Mouse (Mus musculus) 3134 (cell line): ENCODE data around the gene Fance.
"Not testable (repeated sequence)": the region's sequence is repeated elsewhere in the genome, so short reads cannot be mapped to it uniquely, and the experiment has no call there.

ENCODE experiments used
- DNase-seq: peaks from one replicate; pipeline ENCODE4 v3.0.0-alpha.2; 2011; ENCODE audit warnings: low spot score; ENCODE audit not compliant: insufficient read length; ENCODE audit errors: extremely low read depth

The Fance gene

GRCm38 (mm10) chr17:28345271-28345721 is 32.0 kb downstream of the Fance start:
- DNase-seq: no peak

- no peak for DNase-seq
Observed at GRCm38 (mm10) chr17:28345882-28346281, 32.6 kb downstream of the Fance start.

GRCm38 (mm10) chr17:28347327-28347726 is 34.0 kb downstream of the Fance start:
- no peak for DNase-seq

GRCm38 (mm10) chr17:28348211-28348610 is 34.9 kb downstream of the Fance start:
- DNase-seq: no peak

- peak; percentile 49 for DNase-seq
Observed at GRCm38 (mm10) chr17:28349264-28349880, 36.1 kb downstream of the Fance start.

- peak; percentile 75 for DNase-seq
Observed at GRCm38 (mm10) chr17:28349901-28350465, 36.7 kb downstream of the Fance start.

GRCm38 (mm10) chr17:28350466-28351352 is 37.4 kb downstream of the Fance start, which contains the start of gene Tead3:
Gene Tead3, minus strand, starts transcription at chr17:28350817.
- DNase-seq: peak; percentile 80

GRCm38 (mm10) chr17:28351353-28351890 is 38.1 kb downstream of the Fance start:
- no peak for DNase-seq

GRCm38 (mm10) chr17:28352018-28352417 is 38.7 kb downstream of the Fance start:
- DNase-seq: no peak

GRCm38 (mm10) chr17:28355871-28356270 is 42.6 kb downstream of the Fance start:
- DNase-seq: no peak

GRCm38 (mm10) chr17:28358576-28359261 is 45.4 kb downstream of the Fance start:
- DNase-seq: not testable (repeated sequence)

GRCm38 (mm10) chr17:28360531-28361277 is 47.4 kb downstream of the Fance start:
- no peak for DNase-seq

GRCm38 (mm10) chr17:28361921-28362652 is 48.8 kb downstream of the Fance start:
- DNase-seq: no peak

- DNase-seq: no peak
Observed at GRCm38 (mm10) chr17:28362653-28363292, 49.5 kb downstream of the Fance start.

- no peak for DNase-seq
Observed at GRCm38 (mm10) chr17:28363507-28363906, 50.2 kb downstream of the Fance start.

- DNase-seq: no peak
Observed at GRCm38 (mm10) chr17:28365122-28365521, 51.8 kb downstream of the Fance start, which contains the start of gene Tulp1. Gene Tulp1, minus strand, starts transcription at chr17:28365222.

- DNase-seq: peak; percentile 86
Observed at GRCm38 (mm10) chr17:28368449-28368848, 55.1 kb downstream of the Fance start.

- no peak for DNase-seq
Observed at GRCm38 (mm10) chr17:28369056-28369455, 55.7 kb downstream of the Fance start.

GRCm38 (mm10) chr17:28371286-28371685 is 58.0 kb downstream of the Fance start:
- peak; percentile 41 for DNase-seq
